Mouse (Mus musculus) limb, embryonic 14.5 days (tissue): ENCODE results near the gene Gabarapl1. TPM values are rescaled to one million over a fixed set of nuclear protein-coding genes. Genes with fewer than 3 reads are reported as not detected.

ENCODE experiments used
- ATAC-seq: fragments of 200-750 bp; cut with Nextera tagmentation; 2 replicates; pipeline ENCODE4 v1.8.0; 2017; ENCODE audit warnings: low read depth, moderate number of reproducible peaks, moderate TSS enrichment; ENCODE audit not compliant: low FRiP score
- DNase-seq: peaks from one replicate; pipeline ENCODE4 v3.0.0-alpha.2; 2015; ENCODE audit warnings: low spot score
- H3K27ac ChIP-seq: fragments of 300-500 bp; sonication (generic); replicated peaks from 2 replicates; pipeline ENCODE4 v1.5.1; 2014; ENCODE audit warnings: low read depth, mild to moderate bottlenecking, low read length, moderate library complexity, mixed read lengths
- H3K27me3 ChIP-seq: fragments of 300-500 bp; sonication (generic); 2 replicates; pipeline ENCODE4 v1.6.1; 2014; ENCODE audit warnings: low read length, mixed read lengths; ENCODE audit not compliant: control insufficient read depth, insufficient read depth
- H3K36me3 ChIP-seq: fragments of 300-500 bp; sonication (generic); 2 replicates; pipeline ENCODE4 v1.6.1; 2014; ENCODE audit warnings: mild to moderate bottlenecking, low read length, moderate library complexity, mixed read lengths; ENCODE audit not compliant: control insufficient read depth, insufficient read depth
- H3K4me1 ChIP-seq: fragments of 300-500 bp; sonication (generic); 2 replicates; pipeline ENCODE4 v1.6.1; 2014; ENCODE audit warnings: antibody characterized with exemption, low read length, mixed read lengths; ENCODE audit not compliant: control insufficient read depth, insufficient read depth
- H3K4me2 ChIP-seq: fragments of 300-500 bp; sonication (generic); replicated peaks from 2 replicates; pipeline ENCODE4 v1.6.1; 2014; ENCODE audit warnings: low read depth, mild to moderate bottlenecking, low read length, moderate library complexity; ENCODE audit not compliant: severe bottlenecking
- H3K4me3 ChIP-seq: fragments of 300-500 bp; sonication (generic); replicated peaks from 2 replicates; pipeline ENCODE4 v1.5.1; 2014; ENCODE audit warnings: low read length
- H3K9ac ChIP-seq: fragments of 300-500 bp; sonication (generic); 2 replicates; pipeline ENCODE4 v1.6.1; 2014; ENCODE audit warnings: mild to moderate bottlenecking, low read depth, low read length, moderate library complexity; ENCODE audit not compliant: severe bottlenecking
- H3K9me3 ChIP-seq: fragments of 300-500 bp; sonication (generic); 2 replicates; pipeline ENCODE4 v1.6.1; 2016; ENCODE audit warnings: low read length; ENCODE audit not compliant: control insufficient read depth
- POLR2A ChIP-seq: fragments of 200-500 bp; IDR thresholded peaks from 2 replicates; pipeline ENCODE4 v1.8.0; 2012; ENCODE audit warnings: inconsistent platforms, mild to moderate bottlenecking, moderate library complexity, borderline replicate concordance; ENCODE audit not compliant: insufficient read depth, insufficient read length; ENCODE audit errors: extremely low read depth
- WGBS: fragments of 180-500 bp; shearing (Covaris S2); extraction: QIAGEN DNeasy Blood & Tissue Kit; methylation state at CpG from one replicate; pipeline ENCODE4 v1.1.7; 2014; 5-methylcytosine and 5-hydroxymethylcytosine counted together
- polyA plus RNA-seq, 2 experiments: library from polyadenylated mRNA; depleted of rRNA in 1 of 2; stranded (reverse) in 1 of 2; unstranded in 1 of 2; fragments of >200 nt; fragmentation: Nextera tagmentation in 1 of 2; extraction: Ambion mirVana in 1 of 2; gene quantifications; 2 replicates each; pipeline versions ENCODE4 v1.2.1 to v1.2.3; 2012 to 2014

Gabarapl1 gene
- polyA plus RNA-seq, 2 experiments = 15.9 to 46.6 TPM

- no peaks in the 10 kb centered on the region for H3K36me3 ChIP-seq
- WGBS = 76% methylated on average over 3 of the region's 3 CpGs
- TF ChIP-seq POLR2A = no peak
Measured at GRCm38 (mm10) chr6:129583014-129583413, 50.1 kb downstream of the Gabarapl1 start.

GRCm38 (mm10) chr6:129591508-129591907 is 58.5 kb downstream of the Gabarapl1 start, which contains the start of gene Klrd1:
TSS of gene Klrd1 (plus strand) at chr6:129591782.
- 78% methylated on average over 3 of the region's 3 CpGs for WGBS
- no peak within 1 kb of the TSS for H3K27ac ChIP-seq

More at GRCm38 (mm10) chr6:129583014-129583413, 50.1 kb downstream of the Gabarapl1 start:
- H3K27ac ChIP-seq = no peak overlapping the region
- H3K4me2 ChIP-seq = no peak overlapping the region
- no peaks in the 10 kb centered on the region for H3K9me3 ChIP-seq
- DNase-seq (no peak), ATAC-seq (no peak)
- H3K9ac ChIP-seq = no peak overlapping the region
- no peaks in the 10 kb centered on the region for H3K4me1 ChIP-seq
- H3K4me3 ChIP-seq = no peak overlapping the region
- no peaks in the 10 kb centered on the region for H3K27me3 ChIP-seq

More at GRCm38 (mm10) chr6:129591508-129591907, 58.5 kb downstream of the Gabarapl1 start, which contains the start of gene Klrd1:
- H3K4me1 ChIP-seq = no peaks in the 10 kb centered on the region
- no peak within 1 kb of the TSS for H3K4me3 ChIP-seq
- no peak within 1 kb of the TSS for H3K9ac ChIP-seq
- ATAC-seq (no peak), DNase-seq (no peak)
- no peaks in the 10 kb centered on the region for H3K36me3 ChIP-seq
- H3K9me3 ChIP-seq = no peaks in the 10 kb centered on the region
- H3K27me3 ChIP-seq = no peaks in the 10 kb centered on the region
- TF ChIP-seq POLR2A = no peak
- H3K4me2 ChIP-seq = no peak within 1 kb of the TSS

Other genes starting within 250 kb of the Gabarapl1 start
- not detected in 2 replicates for gene 4922502D21Rik, start 201.4 kb upstream of the Gabarapl1 start, polyA plus RNA-seq (2012; rRNA removed)
- gene 4922502D21Rik, start 201.4 kb upstream of the Gabarapl1 start, polyA plus RNA-seq (2014; fragmentation: Nextera tagmentation; extraction: Ambion mirVana) = not detected in 2 replicates
- gene Clec12a, start 190.5 kb upstream of the Gabarapl1 start, polyA plus RNA-seq (2012; rRNA removed) = 0.69 and 1.1 TPM in 2 replicates
- 1.5 and 1.9 TPM in 2 replicates for gene Clec12a, start 190.5 kb upstream of the Gabarapl1 start, polyA plus RNA-seq (2014; fragmentation: Nextera tagmentation; extraction: Ambion mirVana)
- gene Clec12b, start 147.3 kb upstream of the Gabarapl1 start, polyA plus RNA-seq (2012; rRNA removed) = 0.06 and 0.14 TPM in 2 replicates
- not detected in 2 replicates for gene Clec12b, start 147.3 kb upstream of the Gabarapl1 start, polyA plus RNA-seq (2014; fragmentation: Nextera tagmentation; extraction: Ambion mirVana)
- gene Clec1b, start 135.9 kb upstream of the Gabarapl1 start, polyA plus RNA-seq (2012; rRNA removed) = 0.59 and 0.78 TPM in 2 replicates
- gene Clec1b, start 135.9 kb upstream of the Gabarapl1 start, polyA plus RNA-seq (2014; fragmentation: Nextera tagmentation; extraction: Ambion mirVana) = 1.2 and 1.3 TPM in 2 replicates
- gene Clec9a, start 124.3 kb upstream of the Gabarapl1 start, polyA plus RNA-seq (2012; rRNA removed) = 0.08 and 0.13 TPM in 2 replicates
- 0.07 and 0.19 TPM in 2 replicates for gene Clec9a, start 124.3 kb upstream of the Gabarapl1 start, polyA plus RNA-seq (2014; fragmentation: Nextera tagmentation; extraction: Ambion mirVana)
- gene Clec1a, start 81.2 kb upstream of the Gabarapl1 start, polyA plus RNA-seq (2012; rRNA removed) = 0.97 and 1.3 TPM in 2 replicates
- 2.5 and 3.1 TPM in 2 replicates for gene Clec1a, start 81.2 kb upstream of the Gabarapl1 start, polyA plus RNA-seq (2014; fragmentation: Nextera tagmentation; extraction: Ambion mirVana)
- gene Olr1, start 26.0 kb upstream of the Gabarapl1 start, polyA plus RNA-seq (2012; rRNA removed) = 0.04 and 0.10 TPM in 2 replicates
- gene Olr1, start 26.0 kb upstream of the Gabarapl1 start, polyA plus RNA-seq (2014; fragmentation: Nextera tagmentation; extraction: Ambion mirVana) = not detected in 2 replicates
- not detected in 2 replicates for gene Tmem52b, start 20.6 kb upstream of the Gabarapl1 start, polyA plus RNA-seq (2012; rRNA removed)
- gene Tmem52b, start 20.6 kb upstream of the Gabarapl1 start, polyA plus RNA-seq (2014; fragmentation: Nextera tagmentation; extraction: Ambion mirVana) = not detected in 2 replicates
- gene Klre1, start 44.7 kb downstream of the Gabarapl1 start, polyA plus RNA-seq (2012; rRNA removed) = 0.03 and 0.05 TPM in 2 replicates
- not detected in 2 replicates for gene Klre1, start 44.7 kb downstream of the Gabarapl1 start, polyA plus RNA-seq (2014; fragmentation: Nextera tagmentation; extraction: Ambion mirVana)
- gene Klrd1, start 58.6 kb downstream of the Gabarapl1 start, polyA plus RNA-seq (2012; rRNA removed) = 0.19 and 0.24 TPM in 2 replicates
- 0.28 TPM in 1 of 2 replicates, not detected in the other for gene Klrd1, start 58.6 kb downstream of the Gabarapl1 start, polyA plus RNA-seq (2014; fragmentation: Nextera tagmentation; extraction: Ambion mirVana)
- gene Klrk1, start 90.7 kb downstream of the Gabarapl1 start, polyA plus RNA-seq (2012; rRNA removed) = not detected in 2 replicates
- 0.30 TPM in 1 of 2 replicates, not detected in the other for gene Klrk1, start 90.7 kb downstream of the Gabarapl1 start, polyA plus RNA-seq (2014; fragmentation: Nextera tagmentation; extraction: Ambion mirVana)
- gene Klrc3, start 110.2 kb downstream of the Gabarapl1 start, polyA plus RNA-seq (2012; rRNA removed) = not detected in 2 replicates
- not detected in 2 replicates for gene Klrc3, start 110.2 kb downstream of the Gabarapl1 start, polyA plus RNA-seq (2014; fragmentation: Nextera tagmentation; extraction: Ambion mirVana)
- gene Klrc2, start 127.5 kb downstream of the Gabarapl1 start, polyA plus RNA-seq (2012; rRNA removed) = not detected in 2 replicates
- gene Klrc2, start 127.5 kb downstream of the Gabarapl1 start, polyA plus RNA-seq (2014; fragmentation: Nextera tagmentation; extraction: Ambion mirVana) = not detected in 2 replicates
- gene Klrc1, start 145.8 kb downstream of the Gabarapl1 start, polyA plus RNA-seq (2012; rRNA removed) = not detected in 2 replicates
- gene Klrc1, start 145.8 kb downstream of the Gabarapl1 start, polyA plus RNA-seq (2014; fragmentation: Nextera tagmentation; extraction: Ambion mirVana) = not detected in 2 replicates
- 0.09 TPM in 1 of 2 replicates, not detected in the other for gene Klri1, start 184.0 kb downstream of the Gabarapl1 start, polyA plus RNA-seq (2012; rRNA removed)
- gene Klri1, start 184.0 kb downstream of the Gabarapl1 start, polyA plus RNA-seq (2014; fragmentation: Nextera tagmentation; extraction: Ambion mirVana) = not detected in 2 replicates
- not detected in 2 replicates for gene Klri2, start 207.3 kb downstream of the Gabarapl1 start, polyA plus RNA-seq (2012; rRNA removed)
- gene Klri2, start 207.3 kb downstream of the Gabarapl1 start, polyA plus RNA-seq (2014; fragmentation: Nextera tagmentation; extraction: Ambion mirVana) = not detected in 2 replicates